Mouse (Mus musculus): ENCODE measurements around the gene Fam124a.

- no peak for TF ChIP-seq CTCF (IDR thresholded peaks at IDR 0.05; ENCODE audit: extremely low read depth, insufficient read length, insufficient replicate concordance, low read depth, low read length)
- TF ChIP-seq POLR2A (IDR thresholded peaks at IDR 0.05; ENCODE audit: low read depth, low read length): no peak
Observed at GRCm38 (mm10) chr14:62574906-62575305, 19.4 kb downstream of the Fam124a start.
